Mouse (Mus musculus): ENCODE results near the gene Actn1.

The Actn1 gene

GRCm38 (mm10) chr12:80224241-80224731 is 35.9 kb downstream of the Actn1 start:
- DNase-seq = no peak

- peak; percentile 66 for DNase-seq
Measured at GRCm38 (mm10) chr12:80223511-80223910, 36.7 kb downstream of the Actn1 start.

DNA sequence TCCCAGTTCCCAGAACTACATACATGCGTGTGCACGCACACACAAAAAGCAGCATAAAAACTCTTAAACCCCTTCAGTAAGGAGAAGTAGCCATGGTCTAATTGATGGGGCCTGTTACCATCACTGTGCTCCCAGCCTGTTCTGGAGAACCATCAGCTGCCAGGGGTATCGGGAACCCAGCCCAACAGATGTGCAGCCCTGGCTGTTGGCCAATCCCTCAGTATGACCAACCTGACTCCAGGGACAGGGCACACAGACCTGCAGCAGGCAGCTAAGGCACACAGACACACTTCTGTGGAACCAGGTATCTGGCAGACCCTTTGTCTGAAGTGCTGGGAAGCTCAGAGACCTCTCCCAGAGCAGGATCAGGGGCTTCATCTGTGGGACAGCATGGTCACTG is 37.7 kb downstream of the Actn1 start:
- DNase-seq = no peak

- DNase-seq = peak; percentile 48
Measured at GRCm38 (mm10) chr12:80220260-80221038, 39.7 kb downstream of the Actn1 start.

GRCm38 (mm10) chr12:80218784-80219183 is 41.4 kb downstream of the Actn1 start:
- no peak for DNase-seq

DNA sequence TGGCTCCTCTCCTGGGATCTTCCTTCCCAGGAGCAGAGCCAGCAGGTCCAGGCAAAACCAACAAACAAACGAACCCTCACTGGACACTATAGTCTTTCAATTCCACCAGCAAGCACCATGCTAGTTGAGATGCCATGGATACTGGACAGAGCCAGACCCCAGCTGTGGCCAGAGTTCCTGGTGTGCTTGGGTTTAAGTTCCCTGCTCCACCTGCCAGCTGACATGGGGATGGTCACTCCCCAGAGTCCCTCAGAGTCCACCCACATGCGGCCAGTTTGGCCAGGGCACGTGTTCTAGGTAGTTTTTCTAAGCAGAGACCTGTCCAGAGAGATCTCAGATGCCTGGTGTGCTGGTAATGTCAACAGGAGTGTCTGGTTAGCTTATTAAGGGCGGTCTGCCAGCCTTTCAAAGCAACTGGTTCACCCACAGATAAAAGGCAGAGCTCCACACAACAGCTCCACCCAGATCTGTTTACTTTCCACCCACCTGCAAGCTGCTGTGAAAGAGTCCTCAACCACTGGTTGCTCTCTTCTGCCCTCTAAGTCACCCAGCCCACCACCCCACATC is 42.0 kb downstream of the Actn1 start:
- no peak for DNase-seq

DNA sequence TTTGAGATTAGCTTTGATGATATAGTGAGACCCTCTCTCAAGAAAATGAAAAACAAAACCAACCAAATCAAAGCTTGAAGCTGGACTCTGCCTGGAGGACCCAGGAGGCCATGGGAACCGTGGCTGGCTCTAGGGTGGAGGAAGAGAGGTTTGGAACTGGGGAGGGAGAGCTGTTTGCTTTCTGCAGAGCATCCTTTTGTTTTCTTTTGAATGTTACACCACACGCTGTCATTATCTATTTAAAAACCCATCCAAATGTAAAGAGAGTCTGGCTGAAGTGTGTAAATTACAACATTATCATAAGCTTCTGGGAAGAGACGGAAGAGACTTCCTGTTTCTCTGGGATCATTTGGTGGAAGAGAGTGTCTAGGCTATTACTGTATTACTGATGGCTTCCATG is 43.1 kb downstream of the Actn1 start:
- DNase-seq = no peak

DNA sequence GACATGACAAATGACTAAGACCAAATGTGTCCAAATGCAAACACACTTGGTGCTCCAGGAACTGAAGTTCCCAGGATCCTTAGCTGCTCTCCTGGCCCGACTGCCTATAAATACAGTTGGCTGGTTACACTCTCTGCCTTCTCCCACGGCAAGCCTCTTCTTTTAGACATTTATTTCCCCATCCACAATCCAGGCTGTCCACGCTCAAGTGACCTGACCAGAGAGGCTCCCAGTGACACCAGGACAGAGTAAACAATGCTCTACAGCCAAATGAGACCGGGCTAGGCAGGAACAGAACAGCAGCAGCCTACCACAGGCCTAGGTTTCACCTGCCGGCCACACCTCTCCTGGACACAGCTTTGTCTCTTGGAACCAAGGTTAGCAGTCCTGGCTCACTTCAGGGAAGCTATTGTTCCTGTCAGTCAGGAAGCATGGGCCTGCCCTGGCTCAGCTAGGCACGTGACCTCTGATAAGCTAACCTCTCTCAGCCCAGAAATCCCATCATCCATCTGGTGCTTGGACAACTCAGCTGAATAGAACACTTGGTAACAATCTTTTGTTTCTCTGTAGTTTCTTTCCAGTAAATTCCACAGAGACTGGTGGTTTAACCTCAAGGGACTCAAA is 43.8 kb downstream of the Actn1 start:
- DNase-seq = peak; percentile 56

- DNase-seq = no peak
Measured at GRCm38 (mm10) chr12:80213810-80214209, 46.4 kb downstream of the Actn1 start.

DNA sequence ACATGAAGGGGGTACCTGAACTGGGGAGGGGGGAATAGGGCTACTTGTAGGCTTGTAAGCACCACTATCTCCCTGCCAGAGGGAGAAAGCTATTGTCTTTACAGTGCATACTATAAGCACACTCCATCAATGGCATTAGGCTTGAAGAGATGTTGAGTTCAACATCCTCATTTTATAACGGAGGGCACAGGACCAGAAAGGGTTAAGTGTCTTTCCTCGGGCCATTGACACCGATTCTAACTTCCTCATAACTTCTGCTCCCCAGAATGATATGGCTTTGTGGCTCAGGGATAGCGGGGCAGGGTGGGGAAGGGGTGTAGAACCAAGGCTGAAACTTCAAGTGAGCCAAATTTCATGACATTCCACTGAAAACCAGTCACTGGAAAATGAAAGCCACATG is 46.9 kb downstream of the Actn1 start:
- no peak for DNase-seq

DNA sequence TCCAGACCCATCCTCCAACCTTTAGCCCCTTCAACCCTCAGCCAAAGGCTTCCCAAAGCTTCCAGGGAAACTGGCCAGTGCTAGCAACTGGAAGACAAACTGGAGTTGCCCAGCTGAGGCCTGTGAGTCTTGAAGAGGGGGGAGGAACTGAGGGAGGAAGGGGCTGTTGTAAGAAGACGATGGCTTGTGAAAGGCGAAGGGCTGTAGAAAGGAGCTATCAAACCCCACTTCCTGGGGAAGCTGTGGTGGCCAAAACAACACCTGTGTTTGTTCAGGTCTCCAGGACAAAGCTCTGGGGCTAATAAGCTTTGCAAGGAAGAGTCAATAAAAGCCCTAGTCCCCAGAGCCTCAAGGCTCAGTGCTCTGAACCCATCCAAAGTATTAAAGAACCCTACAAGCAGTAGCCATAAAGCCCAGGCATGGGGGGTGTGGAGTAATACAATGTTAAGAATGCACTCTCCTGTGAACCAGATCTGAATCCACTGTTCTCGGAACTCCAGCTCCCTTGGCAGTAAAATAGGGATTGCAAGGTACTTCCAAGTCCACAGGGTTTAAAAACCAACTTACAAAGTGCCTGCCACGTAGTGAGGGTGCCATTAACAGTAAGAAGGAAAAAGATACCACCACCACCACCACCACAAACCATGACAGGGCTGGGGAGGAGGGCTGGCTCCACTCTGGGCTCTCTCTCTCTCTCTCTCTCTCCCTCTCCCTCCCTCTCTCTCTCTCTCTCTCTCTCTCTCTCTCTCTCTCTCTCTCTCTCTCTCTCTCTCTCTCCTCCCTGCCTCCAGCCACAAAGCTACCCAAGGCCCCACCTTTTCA is 49.2 kb downstream of the Actn1 start:
- no peak for DNase-seq

GRCm38 (mm10) chr12:80209914-80210313 is 50.3 kb downstream of the Actn1 start:
- DNase-seq = no peak

DNA sequence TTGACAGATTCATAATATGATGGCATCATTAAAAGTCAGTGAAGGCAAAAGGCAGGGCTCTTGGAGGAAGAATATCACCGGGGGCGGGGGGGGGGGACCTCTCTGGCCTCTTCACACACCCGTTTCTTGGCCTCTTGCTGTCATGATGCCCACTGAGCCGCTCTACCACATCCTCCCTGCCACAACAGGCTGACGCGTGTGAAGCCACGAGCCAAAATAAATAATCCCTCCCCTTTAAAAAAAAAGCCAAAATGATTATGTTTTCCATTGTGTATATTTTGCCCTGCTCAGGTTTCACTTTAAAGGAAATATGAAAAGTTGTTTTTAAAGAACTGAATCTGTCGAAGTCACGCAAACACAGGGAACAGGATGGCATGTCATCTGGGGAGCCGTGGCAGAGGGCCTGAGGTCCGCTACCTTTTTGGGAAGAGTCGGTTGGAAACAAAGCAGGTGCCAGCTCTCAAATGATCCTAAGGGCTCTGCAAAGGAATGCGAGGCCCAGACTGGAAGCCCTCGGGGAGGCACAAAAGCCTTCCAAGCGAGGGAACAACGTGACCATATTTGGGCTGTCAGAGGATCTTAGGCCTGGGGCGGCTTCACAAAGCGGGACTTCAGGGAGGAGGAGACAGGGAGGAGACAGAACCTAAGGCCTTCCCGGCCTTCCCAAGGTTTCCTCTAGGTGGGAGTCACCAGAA is 51.9 kb downstream of the Actn1 start:
- no peak for DNase-seq

- no peak for DNase-seq
Measured at GRCm38 (mm10) chr12:80203284-80203683, 56.9 kb downstream of the Actn1 start.

GRCm38 (mm10) chr12:80199738-80200137 is 60.4 kb downstream of the Actn1 start:
- no peak for DNase-seq

GRCm38 (mm10) chr12:80198487-80198886 is 61.7 kb downstream of the Actn1 start:
- peak; percentile 86 for DNase-seq

DNA sequence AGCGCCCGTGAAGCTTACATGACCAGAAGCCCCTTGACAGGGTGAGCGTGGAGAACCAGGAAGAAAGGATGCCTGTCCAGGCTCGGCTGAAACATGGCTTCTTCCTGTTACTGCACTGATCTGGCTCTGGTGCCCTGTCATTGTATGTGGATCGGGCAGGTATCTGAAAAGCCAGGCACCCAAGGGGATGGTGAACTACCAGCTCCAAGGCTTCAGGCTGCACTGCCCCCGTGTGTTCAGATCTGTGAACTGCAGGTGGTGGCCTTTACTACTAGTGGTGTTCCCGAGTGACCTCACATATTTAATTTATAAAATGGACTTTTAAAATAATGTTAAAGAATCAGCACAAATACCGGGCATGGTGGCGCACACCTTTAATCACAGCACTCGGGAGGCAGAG is 62.8 kb downstream of the Actn1 start:
- DNase-seq = peak; percentile 70

GRCm38 (mm10) chr12:80191806-80192205 is 68.4 kb downstream of the Actn1 start:
- DNase-seq = no peak

- no peak for DNase-seq
Measured at GRCm38 (mm10) chr12:80191371-80191770, 68.8 kb downstream of the Actn1 start.

DNA sequence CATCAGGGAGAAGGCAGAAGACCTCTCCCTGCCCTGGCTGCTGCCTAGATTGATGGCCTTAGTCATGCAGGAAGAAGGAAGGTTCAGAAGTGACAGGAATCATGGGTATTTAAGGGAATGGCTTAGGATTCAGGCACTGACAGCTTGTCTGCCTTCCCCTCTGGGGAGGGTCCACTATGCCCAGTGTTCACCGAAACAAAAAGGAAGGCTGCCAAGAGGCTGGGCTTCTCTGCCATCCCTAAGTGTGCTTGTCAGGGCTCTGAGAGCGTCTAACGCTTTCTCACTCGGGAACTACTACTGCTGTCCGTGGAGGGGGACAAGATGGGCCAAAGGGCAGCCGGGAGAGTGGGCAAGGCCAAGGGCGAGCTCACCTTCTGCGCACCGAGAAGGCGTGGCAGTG is 69.3 kb downstream of the Actn1 start:
- no peak for DNase-seq

DNA sequence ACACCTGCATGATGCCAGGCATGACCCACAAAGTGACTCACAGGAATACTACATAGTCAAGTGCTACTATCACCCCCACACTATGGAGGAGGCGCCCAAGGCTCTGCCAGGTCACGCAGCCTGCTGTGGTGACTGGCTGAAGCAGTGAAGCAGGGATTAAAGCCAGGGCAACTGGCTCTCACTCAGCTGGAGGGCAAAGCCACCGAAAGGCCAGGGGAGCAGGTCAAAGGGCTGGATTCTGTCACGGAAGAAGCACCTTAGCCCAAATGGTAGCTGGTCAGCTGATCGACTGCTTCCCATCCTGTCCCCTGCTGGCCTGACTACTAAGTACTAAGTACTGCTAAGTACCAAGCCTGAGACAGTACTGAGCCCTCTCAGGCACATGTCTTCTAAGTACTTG is 76.1 kb downstream of the Actn1 start:
- DNase-seq = no peak

DNA sequence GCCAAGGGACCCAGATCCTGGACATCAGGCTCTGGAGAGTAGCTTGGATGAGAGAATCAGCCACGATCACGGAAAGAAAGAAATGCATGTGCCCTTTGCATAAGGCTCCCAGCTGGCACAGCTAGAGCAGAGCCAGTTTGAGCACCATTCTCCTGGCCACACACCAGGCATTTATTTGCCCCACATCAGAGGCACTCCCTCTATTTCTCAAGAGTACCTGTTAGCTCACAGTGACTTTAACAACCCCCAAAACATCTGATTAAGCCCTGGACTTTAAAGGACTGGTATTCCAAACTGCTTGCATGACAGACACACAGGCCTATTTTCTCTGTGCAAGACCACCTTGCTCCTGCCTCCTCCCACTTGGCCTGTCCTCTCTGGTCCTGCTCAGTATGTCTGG is 78.3 kb downstream of the Actn1 start:
- no peak for DNase-seq

GRCm38 (mm10) chr12:80178035-80178434 is 82.1 kb downstream of the Actn1 start:
- DNase-seq = no peak
